Mouse (Mus musculus) megakaryocyte, embryonic 14.5 days (primary cell): ENCODE measurements at regions not wholly inside any gene's neighbourhood (a gene's known extent, or its start where the extent isn't known, plus 50 kb on each side); places are given as distances from the start of the nearest gene placed in this dataset.

Experiments
- FLI1 ChIP-seq: IDR thresholded peaks from 2 replicates; pipeline ENCODE4 v1.6.1; 2012; ENCODE audit warnings: low read length, inconsistent platforms, mixed read lengths
- GATA1 ChIP-seq: IDR thresholded peaks from 3 replicates; pipeline ENCODE4 v1.6.1; 2012; ENCODE audit warnings: mixed read lengths, low read length, inconsistent platforms, borderline replicate concordance

DNA sequence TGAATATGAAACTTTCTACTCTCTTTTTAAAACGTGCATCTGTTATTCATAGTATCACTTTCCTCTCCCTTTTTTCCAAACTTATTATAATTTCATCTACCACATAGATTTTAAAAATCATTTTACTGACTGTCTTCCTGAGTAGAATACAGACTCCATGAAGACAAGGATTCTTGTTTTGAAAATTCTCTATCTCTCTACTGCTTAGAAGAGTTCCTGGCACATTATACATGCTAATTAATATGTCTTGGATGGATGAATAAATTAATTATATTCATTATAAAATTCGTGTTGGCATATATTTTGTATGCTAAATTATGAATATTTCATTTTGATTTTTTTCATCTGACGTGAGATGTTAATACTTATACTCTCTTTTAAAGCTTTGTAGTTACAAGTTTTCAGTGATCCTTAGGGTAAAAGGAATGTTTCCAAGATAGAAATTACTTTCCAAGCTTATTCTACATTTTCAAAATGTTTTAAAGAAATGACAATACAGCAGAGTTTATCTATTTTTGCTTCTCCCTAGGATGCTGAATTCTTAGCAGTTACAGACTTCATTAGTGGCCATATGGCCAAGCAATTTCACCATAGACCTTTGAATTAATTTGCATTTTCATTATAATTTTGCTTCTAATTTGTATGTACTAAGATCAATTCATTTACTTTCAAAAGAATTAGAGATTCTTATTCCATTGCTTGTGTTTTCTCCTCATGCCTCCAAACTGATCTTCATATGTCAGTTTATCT lies 376.2 kb upstream of the Cwc22 start:
- TF ChIP-seq GATA1 (no peak), FLI1 (no peak)
